Mouse (Mus musculus): ENCODE data around the gene Tom1l1. TPM values are rescaled to one million over a fixed set of nuclear protein-coding genes. Genes with fewer than 3 reads are reported as not detected.

The Tom1l1 gene
- total RNA-seq, 1 experiment = 12.0 TPM

DNA sequence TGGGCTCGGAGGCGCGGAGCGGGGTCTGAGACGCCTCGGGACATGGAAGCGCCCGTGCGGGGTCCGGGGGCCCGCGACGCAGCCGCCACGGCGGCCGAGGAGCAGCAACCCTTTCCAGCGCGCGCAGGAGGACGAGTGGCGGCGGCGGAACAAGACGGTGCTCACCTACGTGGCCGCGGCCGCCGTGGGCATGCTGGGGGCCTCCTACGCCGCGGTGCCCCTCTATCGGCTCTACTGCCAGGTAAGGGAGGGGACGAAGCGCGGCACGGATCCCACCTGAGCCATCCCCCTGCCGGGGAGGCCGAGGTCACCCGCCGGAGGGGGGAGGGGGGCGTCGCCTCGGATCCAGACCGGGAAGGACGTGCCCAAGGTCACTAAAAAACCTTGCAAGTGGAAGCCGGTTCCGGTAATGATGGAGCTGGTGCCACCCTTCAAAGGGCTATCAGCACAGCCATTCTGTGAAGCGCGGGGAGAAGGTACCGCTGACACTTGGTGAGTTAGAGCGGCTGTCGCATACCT lies 49.8 kb downstream of the Tom1l1 start:
- peak; percentile 40 for DNase-seq (ENCODE audit: low read depth, low spot score)
- in situ Hi-C loops (cut with MboI; ENCODE audit: low sequenced_read_pairs in 2 of 2, unreplicated experiment in 2 of 2) = no loop called here
- Histone ChIP-seq H3K9me3 (ENCODE audit: control insufficient read depth, insufficient read depth, low read depth, low read length) (no peaks in the 10 kb centered on the region), H3K4me1 (ENCODE audit: control insufficient read depth in 2 of 2, insufficient read depth in 2 of 2, low read length in 2 of 2, poor library complexity in 1 of 2) (no peaks in the 10 kb centered on the region; a peak in 1 of 4 replicates), H3K36me3 (ENCODE audit: control insufficient read depth, insufficient read depth, low read length, poor library complexity, severe bottlenecking) (peaks cover 5% of the 10 kb centered on the region), H3K4me3 (ENCODE audit: insufficient read depth in 1 of 2, low read depth in 1 of 2, low read length in 2 of 2, poor library complexity in 1 of 2, severe bottlenecking in 1 of 2) (peak overlapping the region; percentile 64 to 85), H3K9ac (ENCODE audit: insufficient read depth, low read depth, low read length, poor library complexity, severe bottlenecking) (peak overlapping the region; percentile 97), H3K27ac (ENCODE audit: insufficient read depth, low read depth, low read length, poor library complexity, severe bottlenecking) (peak overlapping the region; percentile 77)
- TF ChIP-seq HCFC1 (IDR thresholded peaks at IDR 0.05; ENCODE audit: borderline replicate concordance, insufficient read depth, low read length) = no peak
- no peak for TF ChIP-seq ZC3H11A (IDR thresholded peaks at IDR 0.05; ENCODE audit: borderline replicate concordance, low read depth, low read length)
- no peak for TF ChIP-seq ZNF384 (IDR thresholded peaks at IDR 0.05; ENCODE audit: low read depth, low read length)
- TF ChIP-seq CHD2 (IDR thresholded peaks at IDR 0.05; ENCODE audit: low read depth, low read length) = no peak
- TF ChIP-seq MAFK (IDR thresholded peaks at IDR 0.05; ENCODE audit: insufficient read depth, low read depth, low read length) = no peak

DNA sequence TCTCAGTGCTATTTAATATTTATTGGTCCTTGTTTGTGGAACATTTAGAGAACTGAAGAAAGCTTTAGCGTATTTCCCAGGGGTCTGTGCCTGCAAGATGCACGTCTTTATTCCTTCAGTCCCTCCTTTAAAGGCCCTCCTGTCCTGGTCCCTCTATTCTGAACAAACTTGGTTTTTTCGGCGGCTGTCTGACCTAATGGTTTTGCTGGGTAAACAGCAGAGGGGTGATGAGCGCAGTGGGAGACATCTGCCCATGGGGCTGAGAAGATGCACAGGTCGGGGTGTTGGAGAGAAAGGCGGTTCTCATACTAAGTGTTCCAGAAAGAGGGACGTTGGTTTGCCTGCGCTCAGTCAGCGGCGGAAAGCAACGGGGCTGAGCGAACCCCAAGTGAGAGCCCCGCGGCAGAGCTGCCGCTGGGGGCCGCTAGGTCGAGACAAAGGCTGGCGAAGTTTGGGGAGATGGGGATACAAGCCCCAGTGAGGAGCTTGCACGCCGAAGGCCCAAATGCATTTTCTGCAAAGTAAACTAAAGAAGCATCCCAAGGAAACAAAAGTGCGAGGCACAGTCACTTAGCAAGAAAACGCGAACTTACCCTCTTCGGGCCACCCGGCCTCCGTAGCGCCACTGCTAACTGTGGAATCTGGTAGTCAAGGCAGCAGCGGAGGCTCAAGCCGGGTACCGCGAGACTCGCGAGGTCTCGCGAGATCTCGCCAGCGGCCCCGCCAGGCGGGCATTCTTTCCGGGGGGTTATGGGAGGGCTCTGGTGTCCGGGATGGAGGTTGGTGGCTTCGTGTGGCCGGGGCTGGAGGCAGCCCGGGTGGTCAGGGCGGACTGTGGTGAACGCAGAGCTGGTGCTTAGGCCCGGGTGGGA lies 50.5 kb downstream of the Tom1l1 start, which contains the start of the genes Stxbp4 and Cox11:
Gene Stxbp4, minus strand, starts transcription at position 645 of the 872 bp plus-strand sequence.
Gene Cox11, plus strand, starts transcription at position 734 of the 872 bp plus-strand sequence.
- in situ Hi-C loops (cut with MboI; ENCODE audit: low sequenced_read_pairs in 2 of 2, unreplicated experiment in 2 of 2) = no loop called here
- Histone ChIP-seq H3K4me3 (ENCODE audit: insufficient read depth in 1 of 2, low read depth in 1 of 2, low read length in 2 of 2, poor library complexity in 1 of 2, severe bottlenecking in 1 of 2) (peak within 1 kb of the TSS; percentile 72 to 85), H3K27ac (ENCODE audit: insufficient read depth, low read depth, low read length, poor library complexity, severe bottlenecking) (peak within 1 kb of the TSS; percentile 77), H3K9me3 (ENCODE audit: control insufficient read depth, insufficient read depth, low read depth, low read length) (no peaks in the 10 kb centered on the region), H3K36me3 (ENCODE audit: control insufficient read depth, insufficient read depth, low read length, poor library complexity, severe bottlenecking) (peaks cover 5% of the 10 kb centered on the region), H3K9ac (ENCODE audit: insufficient read depth, low read depth, low read length, poor library complexity, severe bottlenecking) (peak within 1 kb of the TSS; percentile 97), H3K4me1 (ENCODE audit: control insufficient read depth in 2 of 2, insufficient read depth in 2 of 2, low read length in 2 of 2, poor library complexity in 1 of 2) (no peaks in the 10 kb centered on the region; a peak in 1 of 4 replicates)
- TF ChIP-seq ZNF384 (IDR thresholded peaks at IDR 0.05; ENCODE audit: low read depth, low read length) (no peak), HCFC1 (IDR thresholded peaks at IDR 0.05; ENCODE audit: borderline replicate concordance, insufficient read depth, low read length) (peak; percentile 65; the same call in 1 of the 2 replicates), ZC3H11A (IDR thresholded peaks at IDR 0.05; ENCODE audit: borderline replicate concordance, low read depth, low read length) (no peak), CHD2 (IDR thresholded peaks at IDR 0.05; ENCODE audit: low read depth, low read length) (peak; percentile 99), MAFK (IDR thresholded peaks at IDR 0.05; ENCODE audit: insufficient read depth, low read depth, low read length) (no peak)
- peak; percentile 87 for DNase-seq (ENCODE audit: low read depth, low spot score)

DNA sequence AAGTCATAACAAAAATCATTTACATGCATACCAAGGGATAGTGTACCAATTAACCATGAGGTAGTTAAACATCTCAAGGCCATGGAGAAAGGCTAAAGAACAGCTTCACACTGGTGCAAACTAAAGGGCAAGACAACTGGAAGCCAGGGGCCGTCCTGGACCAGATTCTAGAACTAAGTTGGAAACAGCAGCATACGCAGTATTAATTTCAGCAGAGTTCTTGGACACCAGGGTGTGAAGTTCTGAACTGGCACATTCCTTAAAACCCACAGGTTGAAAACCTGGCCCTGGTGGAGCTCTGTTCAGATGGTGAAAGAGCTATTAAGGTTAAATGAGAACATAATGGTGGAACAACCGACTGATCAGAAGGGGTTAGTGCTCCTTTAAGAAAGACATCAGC lies 53.5 kb downstream of the Tom1l1 start:
- no peaks in the 10 kb centered on the region; a peak in 1 of 4 replicates for H3K4me1 ChIP-seq (ENCODE audit: control insufficient read depth in 2 of 2, insufficient read depth in 2 of 2, low read length in 2 of 2, poor library complexity in 1 of 2)
- H3K9ac ChIP-seq (ENCODE audit: insufficient read depth, low read depth, low read length, poor library complexity, severe bottlenecking) = no peak overlapping the region
- in situ Hi-C loops (cut with MboI; ENCODE audit: low sequenced_read_pairs in 2 of 2, unreplicated experiment in 2 of 2) = no loop called here
- H3K36me3 ChIP-seq (ENCODE audit: control insufficient read depth, insufficient read depth, low read length, poor library complexity, severe bottlenecking) = peaks cover 2% of the 10 kb centered on the region; the same call in 1 of the 2 replicates
- TF ChIP-seq HCFC1 (IDR thresholded peaks at IDR 0.05; ENCODE audit: borderline replicate concordance, insufficient read depth, low read length) = no peak
- TF ChIP-seq ZC3H11A (IDR thresholded peaks at IDR 0.05; ENCODE audit: borderline replicate concordance, low read depth, low read length) = no peak
- no peak for TF ChIP-seq CHD2 (IDR thresholded peaks at IDR 0.05; ENCODE audit: low read depth, low read length)
- TF ChIP-seq ZNF384 (IDR thresholded peaks at IDR 0.05; ENCODE audit: low read depth, low read length) = no peak
- no peak for TF ChIP-seq MAFK (IDR thresholded peaks at IDR 0.05; ENCODE audit: insufficient read depth, low read depth, low read length)
- DNase-seq (ENCODE audit: low read depth, low spot score) = no peak
- H3K9me3 ChIP-seq (ENCODE audit: control insufficient read depth, insufficient read depth, low read depth, low read length) = no peaks in the 10 kb centered on the region
- no peak overlapping the region for H3K27ac ChIP-seq (ENCODE audit: insufficient read depth, low read depth, low read length, poor library complexity, severe bottlenecking)
- H3K4me3 ChIP-seq (ENCODE audit: insufficient read depth in 1 of 2, low read depth in 1 of 2, low read length in 2 of 2, poor library complexity in 1 of 2, severe bottlenecking in 1 of 2) = no peak overlapping the region

DNA sequence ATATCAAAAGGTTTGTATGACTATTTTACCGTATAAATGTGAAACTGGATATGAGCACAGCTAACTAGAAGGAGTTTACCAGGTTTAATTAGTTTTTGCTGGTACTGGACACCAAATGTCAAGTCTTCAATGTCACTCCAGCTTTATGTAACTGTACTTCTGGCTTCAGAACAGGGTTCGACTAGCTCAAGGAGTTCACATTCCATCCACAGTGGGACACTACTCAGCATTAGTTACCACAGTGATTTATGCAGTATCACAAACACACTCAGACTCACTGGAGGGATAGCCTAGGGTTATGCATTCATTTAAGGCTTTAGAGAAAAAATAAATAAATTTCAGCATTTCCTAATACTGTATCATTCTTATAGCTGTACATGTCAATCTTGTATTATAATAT lies 55.7 kb downstream of the Tom1l1 start:
- Histone ChIP-seq H3K4me3 (ENCODE audit: insufficient read depth in 1 of 2, low read depth in 1 of 2, low read length in 2 of 2, poor library complexity in 1 of 2, severe bottlenecking in 1 of 2) (no peak overlapping the region), H3K9me3 (ENCODE audit: control insufficient read depth, insufficient read depth, low read depth, low read length) (no peaks in the 10 kb centered on the region), H3K27ac (ENCODE audit: insufficient read depth, low read depth, low read length, poor library complexity, severe bottlenecking) (no peak overlapping the region), H3K9ac (ENCODE audit: insufficient read depth, low read depth, low read length, poor library complexity, severe bottlenecking) (no peak overlapping the region), H3K36me3 (ENCODE audit: control insufficient read depth, insufficient read depth, low read length, poor library complexity, severe bottlenecking) (peaks cover 2% of the 10 kb centered on the region; the same call in 1 of the 2 replicates), H3K4me1 (ENCODE audit: control insufficient read depth in 2 of 2, insufficient read depth in 2 of 2, low read length in 2 of 2, poor library complexity in 1 of 2) (no peaks in the 10 kb centered on the region)
- TF ChIP-seq ZC3H11A (IDR thresholded peaks at IDR 0.05; ENCODE audit: borderline replicate concordance, low read depth, low read length) (no peak), MAFK (IDR thresholded peaks at IDR 0.05; ENCODE audit: insufficient read depth, low read depth, low read length) (no peak)
- in situ Hi-C loops (cut with MboI; ENCODE audit: low sequenced_read_pairs in 2 of 2, unreplicated experiment in 2 of 2) = no loop called here
- DNase-seq (ENCODE audit: low read depth, low spot score) = no peak

Data from ES-E14 (cell line).